ENCODE assay signal across 11 mouse cellular contexts in the genomic region with DNA sequence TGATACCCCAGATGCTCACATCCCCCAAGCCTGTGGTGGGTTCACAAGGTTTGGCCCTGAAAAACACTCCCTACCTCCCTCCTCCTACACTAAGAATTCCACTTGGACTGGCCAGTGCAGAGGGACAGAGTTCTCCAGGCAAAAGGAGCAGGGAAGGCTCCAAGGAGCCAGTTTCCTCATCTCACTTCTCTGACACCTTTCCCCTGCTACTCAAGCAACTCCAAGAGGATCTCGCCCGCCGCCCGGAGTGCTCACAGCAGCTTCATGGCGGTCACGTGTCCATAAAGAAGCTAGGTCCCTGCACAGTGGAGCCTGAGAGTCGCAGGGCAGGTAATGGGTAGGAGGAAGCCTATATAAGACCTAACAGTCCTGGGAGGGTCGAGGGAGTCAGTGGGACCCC. TPM values are rescaled to one million over a fixed set of nuclear protein-coding genes. Genes with fewer than 3 reads are reported as not detected.
A peak's percentile ranks its signal among the peaks of the same experiment; 100 is the strongest.
DNase-seq lines count a peak whose midpoint lies in the region; ATAC-seq and TF ChIP-seq lines count a peak whose summit lies in the region.
"Had no signal": no experiment of that assay in that cellular context is flagged by ENCODE, and none has a peak within 500 bp of the region (broad histone marks: within the 10 kb centered on the region; RNA-seq: fewer than 3 reads in every experiment).

No protein-coding gene starts in this region.

- no peak for TF ChIP-seq POLR2A in limb, embryonic 14.5 days (IDR thresholded peaks at IDR 0.05; ENCODE audit: borderline replicate concordance, extremely low read depth, insufficient read depth, insufficient read length)

- H3K27ac ChIP-seq in heart, embryonic 11.5 days (ENCODE audit: low read depth, low read length): peak overlapping the region; percentile 93
- H3K27ac ChIP-seq in kidney, embryonic 16.5 days (ENCODE audit: low read length): peak overlapping the region; percentile 73
- H3K27ac ChIP-seq in embryonic facial prominence, embryonic 14.5 days (replicated peaks; ENCODE audit: low read depth, low read length): peak overlapping the region; percentile 86; the same call in 1 of the 2 replicates
- H3K27ac ChIP-seq in limb, embryonic 14.5 days (replicated peaks; ENCODE audit: low read depth, low read length): peak overlapping the region; percentile 85; the same call in 1 of the 2 replicates

- no peaks in the 10 kb centered on the region for H3K27me3 ChIP-seq in heart, embryonic 11.5 days (ENCODE audit: control insufficient read depth, insufficient read depth, low read length)
- no peaks in the 10 kb centered on the region for H3K27me3 ChIP-seq in kidney, embryonic 16.5 days (ENCODE audit: insufficient read depth, low read length)
- H3K27me3 ChIP-seq in embryonic facial prominence, embryonic 14.5 days (replicated peaks; ENCODE audit: control insufficient read depth, insufficient read depth, low read length): no peaks in the 10 kb centered on the region
- H3K27me3 ChIP-seq in limb, embryonic 14.5 days (ENCODE audit: control insufficient read depth, insufficient read depth, low read length): no peaks in the 10 kb centered on the region

- no peak overlapping the region for H3K4me3 ChIP-seq in heart, embryonic 11.5 days (ENCODE audit: low read depth, low read length)
- H3K4me3 ChIP-seq in kidney, embryonic 16.5 days (ENCODE audit: low read length): no peak overlapping the region
- no peak overlapping the region for H3K4me3 ChIP-seq in embryonic facial prominence, embryonic 14.5 days (ENCODE audit: low read depth, low read length)
- H3K4me3 ChIP-seq in limb, embryonic 14.5 days (replicated peaks; ENCODE audit: low read length): no peak overlapping the region

- no peaks in the 10 kb centered on the region for H3K9me3 ChIP-seq in heart, embryonic 11.5 days (replicated peaks; ENCODE audit: control insufficient read depth, low read length)
- no peaks in the 10 kb centered on the region for H3K9me3 ChIP-seq in kidney, embryonic 16.5 days (ENCODE audit: low read length)
- H3K9me3 ChIP-seq in embryonic facial prominence, embryonic 14.5 days (ENCODE audit: control insufficient read depth, low read length): no peaks in the 10 kb centered on the region
- no peaks in the 10 kb centered on the region for H3K9me3 ChIP-seq in limb, embryonic 14.5 days (ENCODE audit: control insufficient read depth, low read length)

- peak overlapping the region; percentile 52; the same call in 1 of the 2 replicates for H3K9ac ChIP-seq in heart, embryonic 11.5 days (ENCODE audit: low read depth, low read length)
- no peak overlapping the region for H3K9ac ChIP-seq in kidney, embryonic 16.5 days (replicated peaks; ENCODE audit: low read length)
- H3K9ac ChIP-seq in embryonic facial prominence, embryonic 14.5 days (ENCODE audit: low read depth, low read length): no peak overlapping the region
- H3K9ac ChIP-seq in limb, embryonic 14.5 days (ENCODE audit: low read depth, low read length, severe bottlenecking): no peak overlapping the region

- 0 out of 2 replicates have a peak overlapping the region, but pooled peaks have one; percentile 4 for H3K4me2 ChIP-seq in heart, embryonic 11.5 days
- no peak overlapping the region for H3K4me2 ChIP-seq in kidney, embryonic 16.5 days (replicated peaks; ENCODE audit: low read depth, low read length)
- no peak overlapping the region for H3K4me2 ChIP-seq in embryonic facial prominence, embryonic 14.5 days (ENCODE audit: low read depth, low read length)
- H3K4me2 ChIP-seq in limb, embryonic 14.5 days (replicated peaks; ENCODE audit: low read depth, low read length, severe bottlenecking): no peak overlapping the region
- H3K4me2 ChIP-seq: midbrain, embryonic 11.5 days had no signal

- no peaks in the 10 kb centered on the region for H3K36me3 ChIP-seq in heart, embryonic 11.5 days (ENCODE audit: control insufficient read depth, insufficient read depth, low read length)
- H3K36me3 ChIP-seq in kidney, embryonic 16.5 days (ENCODE audit: insufficient read depth, low read length): peaks cover 10% of the 10 kb centered on the region; the same call in 1 of the 2 replicates
- peaks cover 23% of the 10 kb centered on the region for H3K36me3 ChIP-seq in embryonic facial prominence, embryonic 14.5 days (ENCODE audit: control insufficient read depth, insufficient read depth, low read length)
- H3K36me3 ChIP-seq in limb, embryonic 14.5 days (ENCODE audit: control insufficient read depth, insufficient read depth, low read length): peaks cover 22% of the 10 kb centered on the region; the same call in 1 of the 2 replicates

- intact Hi-C loops in heart, postnatal 14 days (cut with DNase I): no loop called here

- no peak for DNase-seq in heart, postnatal 14 days
- DNase-seq in kidney, postnatal 10 days: no peak
- DNase-seq in embryonic facial prominence, embryonic 14.5 days (ENCODE audit: low spot score): no peak
- no peak for DNase-seq in limb, embryonic 14.5 days (ENCODE audit: low spot score)
- DNase-seq in spleen, adult 12 weeks (ENCODE audit: low spot score): no peak
- no peak for DNase-seq in urinary bladder, adult 2 months (ENCODE audit: low spot score)
- DNase-seq: adrenal gland, adult 2 months; layer of hippocampus, adult 9-11 months had no signal

- 73% methylated on average over 8 of the region's 8 CpGs for WGBS in heart, embryonic 11.5 days (ENCODE audit: insufficient replicate concordance)
- WGBS in kidney, embryonic 16.5 days: 86% methylated on average over 8 of the region's 8 CpGs
- WGBS in embryonic facial prominence, embryonic 14.5 days: 93% methylated on average over 8 of the region's 8 CpGs
- WGBS in limb, embryonic 14.5 days: 77% methylated on average over 8 of the region's 8 CpGs

- no peak for ATAC-seq in heart, embryonic 11.5 days (replicated peaks; ENCODE audit: insufficient number of reproducible peaks, low FRiP score, low TSS enrichment)
- ATAC-seq in kidney, embryonic 16.5 days (ENCODE audit: low FRiP score, low TSS enrichment): 0 out of 2 replicates have a peak, but pooled peaks have one; percentile 12
- no peak for ATAC-seq in embryonic facial prominence, embryonic 14.5 days (ENCODE audit: low read depth)
- no peak for ATAC-seq in limb, embryonic 14.5 days (ENCODE audit: low FRiP score, low read depth)

- H3K4me1 ChIP-seq in heart, embryonic 11.5 days (ENCODE audit: control insufficient read depth, insufficient read depth, low read length): peaks cover 49% of the 10 kb centered on the region
- peaks cover 29% of the 10 kb centered on the region for H3K4me1 ChIP-seq in kidney, embryonic 16.5 days (ENCODE audit: insufficient read depth, low read length)
- H3K4me1 ChIP-seq in embryonic facial prominence, embryonic 14.5 days (ENCODE audit: control insufficient read depth, insufficient read depth, low read length): peaks cover 27% of the 10 kb centered on the region
- peaks cover 35% of the 10 kb centered on the region for H3K4me1 ChIP-seq in limb, embryonic 14.5 days (ENCODE audit: control insufficient read depth, insufficient read depth, low read length)

RNA-seq across cellular contexts. Expression of a gene that starts 14.5 kb away (rescaled TPM):
- 84.4 and 120 TPM in 2 replicates for polyA plus RNA-seq in heart, embryonic 11.5 days (2014; fragmentation: Nextera tagmentation; extraction: Ambion mirVana)
- total RNA-seq in heart, postnatal 14 days (2021): 100 to 1,000 TPM; 413 to 424 TPM
- polyA plus RNA-seq in kidney, embryonic 16.5 days (2015; fragmentation: Nextera tagmentation; extraction: Ambion mirVana): 94.4 and 95.6 TPM in 2 replicates
- polyA plus RNA-seq in embryonic facial prominence, embryonic 14.5 days (2014; fragmentation: Nextera tagmentation; extraction: Ambion mirVana): 62.4 and 73.4 TPM in 2 replicates
- 61.3 and 62.3 TPM in 2 replicates for polyA plus RNA-seq in limb, embryonic 14.5 days (2012; rRNA removed)
- 65.2 and 78.5 TPM in 2 replicates for polyA plus RNA-seq in limb, embryonic 14.5 days (2014; fragmentation: Nextera tagmentation; extraction: Ambion mirVana)
- 290 and 354 TPM in 2 replicates for polyA plus RNA-seq in urinary bladder, adult 2 months (2012; rRNA removed)

RNA-seq across cellular contexts. Expression of a gene that starts 23.2 kb away (rescaled TPM):
- 18.9 and 20.2 TPM in 2 replicates for polyA plus RNA-seq in heart, embryonic 11.5 days (2014; fragmentation: Nextera tagmentation; extraction: Ambion mirVana)
- 10 to 100 TPM; 13.3 to 15.0 TPM for total RNA-seq in heart, postnatal 14 days (2021)
- polyA plus RNA-seq in kidney, embryonic 16.5 days (2015; fragmentation: Nextera tagmentation; extraction: Ambion mirVana): 34.8 TPM in 2 replicates
- polyA plus RNA-seq in embryonic facial prominence, embryonic 14.5 days (2014; fragmentation: Nextera tagmentation; extraction: Ambion mirVana): 27.8 and 31.2 TPM in 2 replicates
- polyA plus RNA-seq in limb, embryonic 14.5 days (2012; rRNA removed): 31.3 and 34.1 TPM in 2 replicates
- 22.6 and 23.0 TPM in 2 replicates for polyA plus RNA-seq in limb, embryonic 14.5 days (2014; fragmentation: Nextera tagmentation; extraction: Ambion mirVana)
- 38.4 and 46.2 TPM in 2 replicates for polyA plus RNA-seq in urinary bladder, adult 2 months (2012; rRNA removed)
